Mouse (Mus musculus): ENCODE results near the gene Fbxl8. TPM values are rescaled to one million over a fixed set of nuclear protein-coding genes. Genes with fewer than 3 reads are reported as not detected.

Fbxl8 gene
- total RNA-seq, 2 experiments from 2014 or later = 3.7 TPM

GRCm38 (mm10) chr8:105304325-105305210, 40.1 kb downstream of the Fbxl8 start:
- DNase-seq = peak; percentile 10

- peak; percentile 70 for DNase-seq
Observed at GRCm38 (mm10) chr8:105305211-105306145, 41.0 kb downstream of the Fbxl8 start, which contains the start of gene Elmo3. Gene Elmo3, plus strand, starts transcription at chr8:105305601.

GRCm38 (mm10) chr8:105306146-105306691, 41.8 kb downstream of the Fbxl8 start:
- peak; percentile 14 for DNase-seq

GRCm38 (mm10) chr8:105307670-105308069, 43.2 kb downstream of the Fbxl8 start:
- no peak for DNase-seq

GRCm38 (mm10) chr8:105308428-105308827, 44.0 kb downstream of the Fbxl8 start:
- DNase-seq = no peak

GRCm38 (mm10) chr8:105309142-105309847, 44.8 kb downstream of the Fbxl8 start:
- DNase-seq = no peak

GRCm38 (mm10) chr8:105310118-105310517, 45.7 kb downstream of the Fbxl8 start:
- no peak for DNase-seq

GRCm38 (mm10) chr8:105311718-105312117, 47.3 kb downstream of the Fbxl8 start:
- DNase-seq = no peak

GRCm38 (mm10) chr8:105312891-105313481, 48.5 kb downstream of the Fbxl8 start:
- DNase-seq = no peak

GRCm38 (mm10) chr8:105313622-105314402, 49.4 kb downstream of the Fbxl8 start:
- no peak for DNase-seq

- DNase-seq = no peak
Observed at GRCm38 (mm10) chr8:105315073-105315769, 50.8 kb downstream of the Fbxl8 start.

- DNase-seq = no peak
Observed at GRCm38 (mm10) chr8:105317941-105318340, 53.5 kb downstream of the Fbxl8 start.

GRCm38 (mm10) chr8:105318662-105319190, 54.3 kb downstream of the Fbxl8 start:
- no peak for DNase-seq

Small RNA genes lying within 50 kb of the gene (microRNA-seq; reads per million reads assigned to microRNA genes)
- gene Gm27320 = 0 reads per million in 2 experiments
- 1,168 to 1,370 reads per million in 2 experiments for gene Mir328

Other genes with a start within 250 kb of the Fbxl8 start
- not detected for gene Ces3a, start 216.0 kb upstream of the Fbxl8 start, total RNA-seq (2021)
- not detected for gene Ces3b, start 180.9 kb upstream of the Fbxl8 start, total RNA-seq (2021)
- gene Ces4a, start 132.8 kb upstream of the Fbxl8 start, total RNA-seq (2021) = not detected
- gene Cbfb, start 94.0 kb upstream of the Fbxl8 start, total RNA-seq (2021) = 10 to 100 TPM; 44.7 to 46.9 TPM
- gene D230025D16Rik, start 39.5 kb upstream of the Fbxl8 start, total RNA-seq (2021) = 10 to 100 TPM; 14.3 to 16.7 TPM
- gene B3gnt9, start 9.5 kb upstream of the Fbxl8 start, total RNA-seq (2021) = 1 to 10 TPM; 9.0 TPM
- gene Tradd, start within 50 bp of the Fbxl8 start, total RNA-seq (2021) = 10 to 100 TPM in 1 of 2 experiments, 1 to 10 TPM in 1; 9.4 to 10.1 TPM
- 1 to 10 TPM in 1 of 2 experiments, under 1 TPM in 1; 0.81 to 1.5 TPM for gene Hsf4, start 5.2 kb downstream of the Fbxl8 start, total RNA-seq (2021)
- gene Nol3, start 11.5 kb downstream of the Fbxl8 start, total RNA-seq (2021) = 10 to 100 TPM in 1 of 2 experiments, 1 to 10 TPM in 1; 9.9 to 11.0 TPM
- 1 to 10 TPM; 6.0 to 7.5 TPM for gene 4931428F04Rik, start 25.2 kb downstream of the Fbxl8 start, total RNA-seq (2021)
- 10 to 100 TPM; 11.2 to 15.6 TPM for gene Exoc3l, start 31.5 kb downstream of the Fbxl8 start, total RNA-seq (2021)
- gene E2f4, start 33.0 kb downstream of the Fbxl8 start, total RNA-seq (2021) = 10 to 100 TPM; 29.5 to 32.4 TPM
- gene Elmo3, start 41.0 kb downstream of the Fbxl8 start, total RNA-seq (2021) = 1 to 10 TPM; 1.5 to 2.1 TPM
- gene Lrrc29, start 61.6 kb downstream of the Fbxl8 start, total RNA-seq (2021) = 1 to 10 TPM; 2.5 to 2.7 TPM
- gene Tmem208, start 61.7 kb downstream of the Fbxl8 start, total RNA-seq (2021) = 10 to 100 TPM; 29.8 to 32.3 TPM
- gene Fhod1, start 83.3 kb downstream of the Fbxl8 start, total RNA-seq (2021) = 10 to 100 TPM in 1 of 2 experiments, 1 to 10 TPM in 1; 9.0 to 10.4 TPM
- gene Slc9a5, start 84.2 kb downstream of the Fbxl8 start, total RNA-seq (2021) = 1 to 10 TPM; 3.3 to 3.5 TPM
- gene Plekhg4, start 108.6 kb downstream of the Fbxl8 start, total RNA-seq (2021) = under 1 TPM in 1 of 2 experiments, not detected in 1; 0.17 TPM
- gene Kctd19, start 148.9 kb downstream of the Fbxl8 start, total RNA-seq (2021) = not detected
- gene Lrrc36, start 148.9 kb downstream of the Fbxl8 start, total RNA-seq (2021) = under 1 TPM; 0.50 to 0.93 TPM
- 10 to 100 TPM; 44.4 to 46.1 TPM for gene Tppp3, start 206.9 kb downstream of the Fbxl8 start, total RNA-seq (2021)
- 10 to 100 TPM; 14.6 to 15.9 TPM for gene Zdhhc1, start 232.3 kb downstream of the Fbxl8 start, total RNA-seq (2021)